Mouse (Mus musculus): ENCODE results near the gene Repin1.

The Repin1 gene

GRCm38 (mm10) chr6:48626984-48627383 lies 33.3 kb downstream of the Repin1 start:
- DNase-seq = peak; percentile 35 to 39

GRCm38 (mm10) chr6:48627511-48627924 lies 33.8 kb downstream of the Repin1 start:
- DNase-seq = no peak

GRCm38 (mm10) chr6:48628377-48628776 lies 34.7 kb downstream of the Repin1 start:
- no peak for DNase-seq

- peak; percentile 51 to 55 for DNase-seq
Observed at GRCm38 (mm10) chr6:48628808-48629660, 35.4 kb downstream of the Repin1 start.

- no peak for DNase-seq
Observed at GRCm38 (mm10) chr6:48629661-48630034, 36.0 kb downstream of the Repin1 start.

- DNase-seq = no peak
Observed at GRCm38 (mm10) chr6:48630831-48631230, 37.1 kb downstream of the Repin1 start.

- DNase-seq = no peak
Observed at GRCm38 (mm10) chr6:48635105-48635504, 41.4 kb downstream of the Repin1 start.

- no peak for DNase-seq
Observed at GRCm38 (mm10) chr6:48636515-48636914, 42.8 kb downstream of the Repin1 start.

GRCm38 (mm10) chr6:48637811-48638500 lies 44.3 kb downstream of the Repin1 start:
- DNase-seq = no peak

- no peak for DNase-seq
Observed at GRCm38 (mm10) chr6:48638553-48638952, 44.9 kb downstream of the Repin1 start.

- no peak for DNase-seq
Observed at GRCm38 (mm10) chr6:48641391-48641790, 47.7 kb downstream of the Repin1 start.

- peak; percentile 49 to 53 for DNase-seq
Observed at GRCm38 (mm10) chr6:48642764-48643292, 49.1 kb downstream of the Repin1 start.

- peak; percentile 84 to 86 for DNase-seq
Observed at GRCm38 (mm10) chr6:48645660-48646308, 52.1 kb downstream of the Repin1 start.

GRCm38 (mm10) chr6:48646309-48646690 lies 52.6 kb downstream of the Repin1 start:
- no peak for DNase-seq

- DNase-seq = peak; percentile 84 to 89
Observed at GRCm38 (mm10) chr6:48646995-48647394, 53.3 kb downstream of the Repin1 start, which contains the start of gene Gimap8. Gimap8 (plus strand) TSS chr6:48647234.

GRCm38 (mm10) chr6:48647611-48648010 lies 53.9 kb downstream of the Repin1 start:
- no peak for DNase-seq
